Mouse (Mus musculus) spleen, adult 2 months (tissue): ENCODE data around the gene Nyap1. TPM values are rescaled to one million over a fixed set of nuclear protein-coding genes. Genes with fewer than 3 reads are reported as not detected.

Source experiments
- DNase-seq, 2 experiments: peaks; one replicate each; pipeline versions ENCODE4 v3.0.0 to v3.0.0-alpha.2; 2012 to 2021; ENCODE audit warnings: low spot score in 2 of 2, low read depth in 1 of 2
- H3K27ac ChIP-seq: fragments of 200-500 bp; 2 replicates; pipeline ENCODE4 v1.5.1; 2012; ENCODE audit warnings: low read length, inconsistent platforms; ENCODE audit not compliant: insufficient read depth
- H3K27me3 ChIP-seq: fragments of 200-500 bp; 2 replicates; pipeline ENCODE4 v1.6.1; 2012; ENCODE audit warnings: mild to moderate bottlenecking, moderate library complexity, low read length, inconsistent platforms; ENCODE audit not compliant: control insufficient read depth, insufficient read depth
- H3K36me3 ChIP-seq: fragments of 200-500 bp; 2 replicates; pipeline ENCODE4 v1.6.1; 2012; ENCODE audit warnings: mild to moderate bottlenecking, low read length, inconsistent platforms; ENCODE audit not compliant: control insufficient read depth, insufficient read depth
- H3K4me1 ChIP-seq: fragments of 200-500 bp; 2 replicates; pipeline ENCODE4 v1.6.1; 2011; ENCODE audit warnings: inconsistent platforms; ENCODE audit not compliant: control insufficient read depth, insufficient read depth, insufficient read length
- H3K4me3 ChIP-seq: fragments of 200-500 bp; 2 replicates; pipeline ENCODE4 v1.5.1; 2011; ENCODE audit warnings: mild to moderate bottlenecking, inconsistent platforms; ENCODE audit not compliant: insufficient read depth, insufficient read length; ENCODE audit errors: extremely low read depth
- CTCF ChIP-seq: fragments of 200-500 bp; IDR thresholded peaks from 2 replicates; pipeline ENCODE4 v1.5.1; 2011; ENCODE audit warnings: mild to moderate bottlenecking, inconsistent platforms; ENCODE audit not compliant: insufficient read depth, insufficient read length, insufficient replicate concordance; ENCODE audit errors: extremely low read depth
- POLR2A ChIP-seq: fragments of 200-500 bp; IDR thresholded peaks from 2 replicates; pipeline ENCODE4 v1.6.1; 2011; ENCODE audit warnings: low read depth, low read length, inconsistent platforms
- WGBS: fragments of 180-500 bp; shearing (Covaris S2); methylation state at CpG from one replicate; pipeline ENCODE4 v1.1.7; 2018; 5-methylcytosine and 5-hydroxymethylcytosine counted together
- polyA plus RNA-seq: library from polyadenylated mRNA; depleted of rRNA; stranded (reverse); fragments of >200 nt; gene quantifications from 2 replicates; pipeline ENCODE4 v1.2.3, GENCODE M21; 2012; rRNA removed

Nyap1 gene
- 1.2 and 1.9 TPM in 2 replicates for polyA plus RNA-seq

- under 1% methylated on average over 70 of the region's 71 CpGs for WGBS
- Histone ChIP-seq H3K4me1 (peaks cover 7% of the 10 kb centered on the region; the same call in 1 of the 2 replicates), H3K4me3 (peak within 1 kb of the TSS; percentile 70), H3K27ac (peak within 1 kb of the TSS; percentile 47; the same call in 1 of the 2 replicates), H3K27me3 (no peaks in the 10 kb centered on the region; the same call in 1 of the 2 replicates), H3K36me3 (no peaks in the 10 kb centered on the region)
- TF ChIP-seq POLR2A: no peak
- peak; percentile 59 for TF ChIP-seq CTCF
- DNase-seq: peak in 1 of 2 experiments; percentile 70
These were observed at the start of gene Nyap1 for GRCm38 (mm10) chr5:137741023-137741931. Gene Nyap1 (minus strand): TSS chr5:137741607.

- no peak for DNase-seq
- WGBS: 96% methylated on average over 2 of the region's 2 CpGs
- H3K4me1 ChIP-seq: peaks cover 12% of the 10 kb centered on the region
- H3K27me3 ChIP-seq: no peaks in the 10 kb centered on the region
- H3K36me3 ChIP-seq: 0 out of 2 replicates have a peak, but pooled peaks cover 2% of the 10 kb centered on the region
- TF ChIP-seq CTCF (no peak), POLR2A (no peak)
- no peak overlapping the region for H3K27ac ChIP-seq
- H3K4me3 ChIP-seq: no peak overlapping the region
These were observed 47.6 kb upstream of the Nyap1 start for GRCm38 (mm10) chr5:137788946-137789531.

GRCm38 (mm10) chr5:137788171-137788570 lies 46.8 kb upstream of the Nyap1 start:
- peak in 1 of 2 experiments; percentile 27 for DNase-seq

GRCm38 (mm10) chr5:137787151-137787928 lies 45.9 kb upstream of the Nyap1 start, which contains the start of the genes Mepce and Zcwpw1:
Gene Mepce (minus strand): TSS chr5:137787655.
Gene Zcwpw1 (plus strand): TSS chr5:137787798.
- DNase-seq: peak; percentile 89 to 90
- under 1% methylated on average over 46 of the region's 48 CpGs for WGBS
- H3K4me3 ChIP-seq: peak within 1 kb of the TSS; percentile 84

More at GRCm38 (mm10) chr5:137788171-137788570, 46.8 kb upstream of the Nyap1 start:
- peaks cover 17% of the 10 kb centered on the region for H3K4me1 ChIP-seq
- H3K36me3 ChIP-seq: peaks cover 5% of the 10 kb centered on the region; the same call in 1 of the 2 replicates
- 78% methylated on average over 24 of the region's 24 CpGs for WGBS
- peak overlapping the region; percentile 62; the same call in 1 of the 2 replicates for H3K4me3 ChIP-seq
- no peak overlapping the region for H3K27ac ChIP-seq
- H3K27me3 ChIP-seq: no peaks in the 10 kb centered on the region
- TF ChIP-seq POLR2A: no peak
- TF ChIP-seq CTCF: no peak

GRCm38 (mm10) chr5:137786109-137786942 lies 44.9 kb upstream of the Nyap1 start:
- WGBS: under 1% methylated on average over 79 of the region's 79 CpGs
- Histone ChIP-seq H3K36me3 (peaks cover 21% of the 10 kb centered on the region), H3K27ac (peak overlapping the region; percentile 97), H3K27me3 (no peaks in the 10 kb centered on the region), H3K4me1 (peaks cover 17% of the 10 kb centered on the region), H3K4me3 (peak overlapping the region; percentile 84)
- TF ChIP-seq POLR2A (peak; percentile 95), CTCF (no peak)
- peak; percentile 97 to 100 for DNase-seq

More at GRCm38 (mm10) chr5:137787151-137787928, 45.9 kb upstream of the Nyap1 start, which contains the start of the genes Mepce and Zcwpw1:
- H3K36me3 ChIP-seq: peaks cover 12% of the 10 kb centered on the region
- H3K27ac ChIP-seq: peak within 1 kb of the TSS; percentile 97
- no peaks in the 10 kb centered on the region for H3K27me3 ChIP-seq
- TF ChIP-seq CTCF: peak; percentile 57; the same call in 1 of the 2 replicates
- peak; percentile 40; the same call in 1 of the 2 replicates for TF ChIP-seq POLR2A
- H3K4me1 ChIP-seq: peaks cover 17% of the 10 kb centered on the region
